Mouse (Mus musculus): ENCODE data around the gene Gm5475. TPM values are rescaled to one million over a fixed set of nuclear protein-coding genes. Genes with fewer than 3 reads are reported as not detected.

The Gm5475 gene
- polyA plus RNA-seq, 1 experiment from 2014 or later = 0.19 TPM

GRCm38 (mm10) chr15:100415684-100416083 lies 6.3 kb upstream of the Gm5475 start:
- Histone ChIP-seq H3K27ac (replicated peaks) (no peak overlapping the region), H3K4me1 (replicated peaks) (peaks cover 15% of the 10 kb centered on the region), H3K27me3 (no peaks in the 10 kb centered on the region), H3K9ac (no peak overlapping the region), H3K4me3 (no peak overlapping the region), H3K36me3 (peaks cover 4% of the 10 kb centered on the region; the same call in 1 of the 2 replicates), H3K4me2 (no peak overlapping the region), H3K9me3 (no peaks in the 10 kb centered on the region)
- WGBS = 86% methylated on average over 8 of the region's 8 CpGs
- ATAC-seq (ENCODE audit: low FRiP score, low read depth) = no peak

DNA sequence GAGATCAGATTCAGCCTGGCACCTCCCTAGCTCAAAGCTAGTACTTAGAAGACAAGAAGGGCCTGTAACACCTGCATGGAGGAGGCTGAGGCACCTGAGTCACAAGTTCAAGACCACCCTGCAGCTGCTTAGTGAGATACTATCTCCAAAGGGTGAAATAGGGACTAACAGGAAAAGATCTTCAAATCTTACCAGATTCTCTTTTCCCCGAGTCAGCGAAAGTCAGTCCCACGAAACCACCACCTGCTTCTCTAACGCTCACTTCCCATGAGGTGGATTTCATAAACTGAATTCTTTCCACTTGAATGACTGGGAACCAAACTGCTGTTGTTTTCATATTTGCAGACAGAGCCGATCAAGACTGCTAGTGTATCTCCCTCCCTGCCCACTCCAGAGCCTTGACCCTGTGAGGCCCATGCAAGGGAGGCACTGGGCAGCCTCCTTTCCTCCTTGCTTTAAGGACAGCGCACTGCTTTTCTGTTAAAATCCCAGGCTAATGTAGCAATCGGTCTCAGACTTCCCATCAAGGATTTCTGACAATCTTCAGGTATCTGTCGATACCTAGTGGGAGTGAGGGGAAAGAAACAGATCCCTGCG lies 4.0 kb upstream of the Gm5475 start:
- H3K27me3 ChIP-seq = no peaks in the 10 kb centered on the region
- H3K4me2 ChIP-seq = no peak overlapping the region

GRCm38 (mm10) chr15:100419311-100419710 lies 2.6 kb upstream of the Gm5475 start:
- H3K4me3 ChIP-seq = no peak overlapping the region
- no peak overlapping the region for H3K27ac ChIP-seq (replicated peaks)
- 71% methylated on average over 8 of the region's 8 CpGs for WGBS
- H3K27me3 ChIP-seq = no peaks in the 10 kb centered on the region
- no peak for ATAC-seq (ENCODE audit: low FRiP score, low read depth)
- no peak overlapping the region for H3K9ac ChIP-seq
- H3K4me2 ChIP-seq = no peak overlapping the region
- H3K36me3 ChIP-seq = no peaks in the 10 kb centered on the region
- H3K4me1 ChIP-seq (replicated peaks) = peaks cover 43% of the 10 kb centered on the region
- H3K9me3 ChIP-seq = no peaks in the 10 kb centered on the region

More for the DNA sequence above, 4.0 kb upstream of the Gm5475 start:
- no peak overlapping the region for H3K4me3 ChIP-seq
- H3K27ac ChIP-seq (replicated peaks) = no peak overlapping the region
- H3K36me3 ChIP-seq = no peaks in the 10 kb centered on the region
- H3K4me1 ChIP-seq (replicated peaks) = peaks cover 31% of the 10 kb centered on the region
- no peak overlapping the region for H3K9ac ChIP-seq
- ATAC-seq (ENCODE audit: low FRiP score, low read depth) = no peak
- no peaks in the 10 kb centered on the region for H3K9me3 ChIP-seq
- 89% methylated on average over 9 of the region's 9 CpGs for WGBS

- Histone ChIP-seq H3K36me3 (no peaks in the 10 kb centered on the region), H3K4me2 (no peak overlapping the region), H3K9me3 (no peaks in the 10 kb centered on the region), H3K4me3 (no peak overlapping the region), H3K27ac (replicated peaks) (no peak overlapping the region), H3K27me3 (peaks cover 4% of the 10 kb centered on the region), H3K9ac (no peak overlapping the region), H3K4me1 (replicated peaks) (peaks cover 46% of the 10 kb centered on the region)
- WGBS = 65% methylated on average over 9 of the region's 9 CpGs
- no peak for ATAC-seq (ENCODE audit: low FRiP score, low read depth)
Measured at GRCm38 (mm10) chr15:100419901-100420745, 1.8 kb upstream of the Gm5475 start.

GRCm38 (mm10) chr15:100421059-100421757 lies 739 bp upstream of the Gm5475 start:
- H3K4me3 ChIP-seq = peak overlapping the region; percentile 93
- no peak overlapping the region for H3K9ac ChIP-seq
- peaks cover 14% of the 10 kb centered on the region for H3K27me3 ChIP-seq
- no peaks in the 10 kb centered on the region for H3K9me3 ChIP-seq
- peak overlapping the region; percentile 95 for H3K4me2 ChIP-seq
- ATAC-seq (ENCODE audit: low FRiP score, low read depth) = no peak
- no peak overlapping the region for H3K27ac ChIP-seq (replicated peaks)
- WGBS = 35% methylated on average over 8 of the region's 8 CpGs
- no peaks in the 10 kb centered on the region for H3K36me3 ChIP-seq
- peaks cover 46% of the 10 kb centered on the region for H3K4me1 ChIP-seq (replicated peaks)

- H3K9ac ChIP-seq = peak overlapping the region; percentile 87
- under 1% methylated on average over 41 of the region's 44 CpGs for WGBS
- peaks cover 46% of the 10 kb centered on the region for H3K4me1 ChIP-seq (replicated peaks)
- H3K4me2 ChIP-seq = peak overlapping the region; percentile 95
- peak; percentile 60 for ATAC-seq (ENCODE audit: low FRiP score, low read depth)
- H3K36me3 ChIP-seq = no peaks in the 10 kb centered on the region
- peaks cover 15% of the 10 kb centered on the region for H3K27me3 ChIP-seq
- H3K27ac ChIP-seq (replicated peaks) = peak overlapping the region; percentile 36
- H3K4me3 ChIP-seq = peak overlapping the region; percentile 93
- no peaks in the 10 kb centered on the region for H3K9me3 ChIP-seq
Measured at GRCm38 (mm10) chr15:100422476-100422875, 529 bp downstream of the Gm5475 start.

GRCm38 (mm10) chr15:100422899-100423860 lies 1.2 kb downstream of the Gm5475 start:
- Histone ChIP-seq H3K27ac (replicated peaks) (peak overlapping the region; percentile 36), H3K4me1 (replicated peaks) (peaks cover 46% of the 10 kb centered on the region), H3K4me3 (peak overlapping the region; percentile 93), H3K4me2 (peak overlapping the region; percentile 95), H3K36me3 (no peaks in the 10 kb centered on the region), H3K9ac (peak overlapping the region; percentile 87), H3K9me3 (no peaks in the 10 kb centered on the region), H3K27me3 (peaks cover 15% of the 10 kb centered on the region)
- peak; percentile 98 for ATAC-seq (ENCODE audit: low FRiP score, low read depth)
- under 1% methylated on average over 55 of the region's 65 CpGs for WGBS

DNA sequence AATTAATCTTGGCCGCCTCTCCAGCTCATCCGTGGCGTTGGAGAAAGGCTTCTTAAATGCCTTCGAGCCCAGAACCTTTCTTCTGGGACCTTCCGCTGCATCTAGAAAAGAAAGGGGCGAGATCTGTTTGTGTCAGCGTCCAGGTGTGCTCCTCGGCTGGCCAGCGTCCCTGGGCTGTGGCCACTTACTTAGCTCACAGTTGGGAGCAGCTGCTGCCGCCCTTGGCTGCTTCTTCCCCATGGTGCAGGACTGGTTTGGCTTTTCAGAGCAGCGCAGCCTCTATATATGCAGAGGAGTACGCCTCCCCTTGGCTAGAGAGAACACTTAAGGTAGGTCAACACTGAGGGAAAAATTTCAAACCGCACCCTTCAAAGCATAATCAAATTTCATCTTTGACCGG lies 2.0 kb downstream of the Gm5475 start:
- 4% methylated on average over 14 of the region's 14 CpGs for WGBS
- Histone ChIP-seq H3K4me2 (peak overlapping the region; percentile 95), H3K36me3 (no peaks in the 10 kb centered on the region), H3K9me3 (no peaks in the 10 kb centered on the region), H3K4me1 (replicated peaks) (peaks cover 46% of the 10 kb centered on the region), H3K9ac (peak overlapping the region; percentile 33; the same call in 1 of the 2 replicates), H3K27ac (replicated peaks) (no peak overlapping the region), H3K4me3 (peak overlapping the region; percentile 93), H3K27me3 (peaks cover 15% of the 10 kb centered on the region)
- ATAC-seq (ENCODE audit: low FRiP score, low read depth) = no peak

GRCm38 (mm10) chr15:100424396-100425122 lies 2.6 kb downstream of the Gm5475 start, which contains the start of gene Slc11a2:
Gene Slc11a2 (minus strand): TSS chr15:100425072.
- no peak for ATAC-seq (ENCODE audit: low FRiP score, low read depth)
- peak within 1 kb of the TSS; percentile 33; the same call in 1 of the 2 replicates for H3K9ac ChIP-seq
- H3K9me3 ChIP-seq = no peaks in the 10 kb centered on the region
- WGBS = 27% methylated on average over 17 of the region's 17 CpGs
- H3K27me3 ChIP-seq = peaks cover 15% of the 10 kb centered on the region
- H3K4me1 ChIP-seq (replicated peaks) = peaks cover 41% of the 10 kb centered on the region
- no peak within 1 kb of the TSS for H3K27ac ChIP-seq (replicated peaks)
- peak within 1 kb of the TSS; percentile 95 for H3K4me2 ChIP-seq
- peak within 1 kb of the TSS; percentile 93 for H3K4me3 ChIP-seq
- no peaks in the 10 kb centered on the region for H3K36me3 ChIP-seq

DNA sequence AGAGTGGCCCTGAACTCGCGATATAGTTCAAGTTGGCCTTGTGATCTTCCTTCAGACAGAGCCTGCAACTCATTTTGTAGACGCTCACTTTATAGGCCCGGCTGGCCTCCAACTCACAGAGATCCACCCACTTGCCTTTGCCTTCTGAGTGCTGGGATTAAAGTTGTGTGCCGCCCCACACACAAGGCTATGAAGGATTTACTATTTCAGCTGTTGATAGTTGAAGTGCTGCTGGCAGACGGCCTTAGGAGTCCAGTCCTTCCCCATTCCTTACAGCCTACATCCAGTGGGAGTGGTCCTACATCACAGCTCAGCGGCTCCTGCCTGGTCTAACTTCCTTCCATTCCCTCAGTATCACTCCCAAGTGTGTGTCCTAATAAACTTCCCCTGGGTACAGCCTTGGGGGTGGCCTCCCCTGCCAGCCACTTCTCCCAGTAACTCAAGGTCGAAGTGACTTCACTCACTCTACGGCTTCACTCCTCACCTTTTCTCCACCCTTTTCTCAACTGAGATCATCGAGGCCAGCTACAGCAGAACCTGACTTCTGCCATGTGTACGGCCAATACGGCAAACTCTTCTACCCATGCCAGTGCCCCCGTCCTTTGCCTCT lies 6.5 kb downstream of the Gm5475 start:
- Histone ChIP-seq H3K36me3 (no peaks in the 10 kb centered on the region), H3K9me3 (no peaks in the 10 kb centered on the region), H3K9ac (no peak overlapping the region), H3K27me3 (peaks cover 15% of the 10 kb centered on the region), H3K4me3 (no peak overlapping the region), H3K4me1 (replicated peaks) (peaks cover 12% of the 10 kb centered on the region), H3K27ac (replicated peaks) (no peak overlapping the region), H3K4me2 (no peak overlapping the region)
- WGBS = 87% methylated on average over 13 of the region's 13 CpGs
- ATAC-seq (ENCODE audit: low FRiP score, low read depth) = no peak
